Mouse (Mus musculus) spleen, postnatal 10 days (tissue): Measurements from ENCODE around the gene Mdga1.

ENCODE experiments used
- DNase-seq, 2 experiments: peaks; one replicate each; pipeline ENCODE4 v3.0.0; 2021 to 2022; ENCODE audit warnings: low spot score in 2 of 2

Mdga1 gene

GRCm38 (mm10) chr17:29844949-29845348 lies 124.9 kb downstream of the Mdga1 start:
- no peak for DNase-seq

- DNase-seq = no peak
Measured at GRCm38 (mm10) chr17:29843419-29844162, 126.3 kb downstream of the Mdga1 start.

- peak; percentile 23 to 80 for DNase-seq
Measured at GRCm38 (mm10) chr17:29841781-29842690, 127.9 kb downstream of the Mdga1 start.

- DNase-seq = no peak
Measured at GRCm38 (mm10) chr17:29838029-29838428, 131.9 kb downstream of the Mdga1 start.

- DNase-seq = no peak
Measured at GRCm38 (mm10) chr17:29837441-29837840, 132.4 kb downstream of the Mdga1 start.

GRCm38 (mm10) chr17:29834768-29835167 lies 135.1 kb downstream of the Mdga1 start:
- no peak for DNase-seq

- DNase-seq = no peak
Measured at GRCm38 (mm10) chr17:29834333-29834732, 135.6 kb downstream of the Mdga1 start.

- no peak for DNase-seq
Measured at GRCm38 (mm10) chr17:29831696-29832095, 138.2 kb downstream of the Mdga1 start.

- no peak for DNase-seq
Measured at GRCm38 (mm10) chr17:29829136-29829535, 140.8 kb downstream of the Mdga1 start.

GRCm38 (mm10) chr17:29827602-29828001 lies 142.3 kb downstream of the Mdga1 start:
- no peak for DNase-seq

GRCm38 (mm10) chr17:29824512-29825120 lies 145.3 kb downstream of the Mdga1 start:
- no peak for DNase-seq

GRCm38 (mm10) chr17:29824208-29824509 lies 145.7 kb downstream of the Mdga1 start:
- DNase-seq = no peak

GRCm38 (mm10) chr17:29823439-29824207 lies 146.3 kb downstream of the Mdga1 start:
- no peak for DNase-seq

- no peak for DNase-seq
Measured at GRCm38 (mm10) chr17:29819608-29820007, 150.3 kb downstream of the Mdga1 start.

- no peak for DNase-seq
Measured at GRCm38 (mm10) chr17:29818989-29819388, 150.9 kb downstream of the Mdga1 start.

- DNase-seq = no peak
Measured at GRCm38 (mm10) chr17:29818264-29818945, 151.5 kb downstream of the Mdga1 start.

GRCm38 (mm10) chr17:29814758-29815157 lies 155.1 kb downstream of the Mdga1 start:
- no peak for DNase-seq

- no peak for DNase-seq
Measured at GRCm38 (mm10) chr17:29813328-29813727, 156.6 kb downstream of the Mdga1 start.

- no peak for DNase-seq
Measured at GRCm38 (mm10) chr17:29803545-29803944, 166.3 kb downstream of the Mdga1 start.

- DNase-seq = peak; percentile 68 to 86
Measured at GRCm38 (mm10) chr17:29801358-29801757, 168.5 kb downstream of the Mdga1 start.

GRCm38 (mm10) chr17:29800096-29800455 lies 169.8 kb downstream of the Mdga1 start:
- DNase-seq = no peak
